Mouse (Mus musculus) spleen, embryonic (tissue): ENCODE data around the gene Ppef1.

Experiments used
- CTCF ChIA-PET: fragments of 350-600 bp; sonication (Branson Sonifier 250); formaldehyde crosslinking; loops from one replicate; lab custom pipeline; 2022; lab: Charles Lee

Gene Ppef1

DNA sequence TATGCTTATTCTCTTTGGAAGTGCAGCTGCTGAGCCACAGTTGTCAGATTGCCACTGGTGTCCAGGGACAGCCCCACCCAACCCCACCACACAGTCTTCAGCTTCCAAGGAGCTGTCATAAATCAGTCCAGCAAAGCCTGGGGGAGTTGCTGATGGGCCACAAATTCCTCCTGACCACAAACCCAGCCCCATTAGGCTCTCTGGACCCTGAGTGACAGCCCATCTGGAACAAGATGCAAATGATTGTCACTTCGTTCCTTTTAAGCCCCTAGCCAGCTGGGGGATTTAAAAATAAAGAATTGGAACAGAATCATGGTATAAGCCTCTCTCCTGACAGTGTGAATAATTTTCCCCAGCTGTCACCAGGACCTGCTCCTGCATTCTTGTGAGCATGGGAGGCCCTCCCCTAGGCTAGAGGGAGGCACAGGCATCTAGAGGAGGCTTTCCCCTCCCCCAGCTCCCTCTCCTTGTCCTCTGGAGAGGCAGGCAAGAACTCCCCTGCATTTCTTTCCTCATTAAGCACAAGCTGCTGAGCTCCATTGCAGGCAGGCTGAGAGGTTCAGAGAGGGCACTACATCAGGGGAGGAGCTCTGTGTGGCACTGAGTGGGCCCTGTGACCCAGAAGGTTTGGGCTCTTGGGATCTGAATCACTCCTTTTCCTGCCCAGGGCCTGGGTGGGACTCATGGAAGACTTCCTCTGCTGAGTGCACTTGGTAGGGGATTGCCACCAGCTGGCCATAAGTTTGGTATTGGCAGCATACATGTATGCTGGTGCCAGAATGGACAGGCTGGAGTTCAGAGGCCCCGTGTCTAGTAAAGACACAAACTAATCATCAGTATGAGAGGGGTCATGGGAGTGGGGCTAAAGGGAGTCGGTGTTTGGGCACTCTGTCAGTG, 136.8 kb downstream of the Ppef1 start:
- CTCF ChIA-PET, result no interaction called here

- CTCF ChIA-PET, result no interaction called here
Measured at GRCm38 (mm10) chrX:160598055-160598454, 137.5 kb downstream of the Ppef1 start.

GRCm38 (mm10) chrX:160592933-160593332, 142.6 kb downstream of the Ppef1 start:
- CTCF ChIA-PET, result no interaction called here

GRCm38 (mm10) chrX:160590147-160590546, 145.4 kb downstream of the Ppef1 start:
- CTCF ChIA-PET, result no interaction called here

DNA sequence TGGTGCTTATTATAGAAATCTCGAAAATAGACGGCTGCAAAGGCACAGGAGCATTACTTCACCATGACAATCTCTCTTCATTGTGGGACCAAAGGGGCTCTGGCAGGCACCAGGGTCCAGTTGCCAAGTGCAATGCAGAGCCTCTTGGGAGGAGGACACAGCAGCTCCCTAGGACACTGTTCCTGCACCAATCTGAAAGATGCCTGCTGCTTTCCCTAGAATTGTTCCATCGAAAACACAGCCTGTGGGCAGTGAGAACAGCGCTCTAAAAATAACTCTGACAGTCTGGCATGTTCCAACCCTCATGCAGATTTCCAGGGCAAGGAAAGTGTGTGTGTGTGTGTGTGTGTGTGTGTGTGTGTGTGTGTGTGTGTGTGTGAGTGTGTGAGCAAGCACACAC, 147.0 kb downstream of the Ppef1 start:
- CTCF ChIA-PET, result no interaction called here

- CTCF ChIA-PET, result no interaction called here
Measured at GRCm38 (mm10) chrX:160585110-160585509, 150.5 kb downstream of the Ppef1 start.

- CTCF ChIA-PET, result no interaction called here
Measured at GRCm38 (mm10) chrX:160584148-160584838, 151.3 kb downstream of the Ppef1 start.

DNA sequence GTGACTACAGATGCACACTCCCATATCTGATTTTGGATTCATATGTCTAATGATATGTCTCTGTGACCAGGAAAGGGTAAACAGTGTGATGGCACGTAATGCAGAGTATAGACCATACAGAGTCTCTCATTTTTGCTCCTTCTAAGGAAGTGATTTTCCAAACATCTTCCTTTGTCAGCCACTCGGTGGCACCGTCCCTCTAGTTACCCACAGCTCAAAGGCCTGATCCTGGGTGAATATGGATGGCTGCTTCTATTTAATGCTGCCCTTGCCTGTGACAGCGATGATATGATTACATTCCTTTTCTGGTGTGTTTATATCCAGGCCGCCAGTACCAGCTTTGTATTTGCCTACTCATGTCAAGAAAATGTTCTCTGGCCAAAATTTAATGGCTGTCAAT, 152.0 kb downstream of the Ppef1 start:
- CTCF ChIA-PET, result no interaction called here
